Mouse (Mus musculus) small intestine, adult 2 months (tissue): ENCODE data around the gene Pde7b. TPM values are rescaled to one million over a fixed set of nuclear protein-coding genes. Genes with fewer than 3 reads are reported as not detected.
A peak's percentile ranks its signal among the peaks of the same experiment; 100 is the strongest.

ENCODE experiments used
- H3K27ac ChIP-seq: fragments of 200-500 bp; 2 replicates; pipeline ENCODE4 v1.5.1; 2012; ENCODE audit warnings: low read depth, low read length, control low read depth, inconsistent platforms; ENCODE audit not compliant: insufficient read depth
- H3K27me3 ChIP-seq: fragments of 200-500 bp; 2 replicates; pipeline ENCODE4 v1.6.1; 2012; ENCODE audit warnings: mild to moderate bottlenecking, moderate library complexity, low read length, inconsistent platforms; ENCODE audit not compliant: control insufficient read depth, insufficient read depth
- H3K36me3 ChIP-seq: fragments of 200-500 bp; 2 replicates; pipeline ENCODE4 v1.6.1; 2012; ENCODE audit warnings: mild to moderate bottlenecking, low read length, control low read depth, inconsistent platforms; ENCODE audit not compliant: control insufficient read depth, insufficient read depth
- H3K4me1 ChIP-seq: fragments of 200-500 bp; 2 replicates; pipeline ENCODE4 v1.6.1; 2012; ENCODE audit warnings: low read length, inconsistent platforms, mixed read lengths; ENCODE audit not compliant: control insufficient read depth, insufficient read depth, insufficient read length
- H3K4me3 ChIP-seq: fragments of 200-500 bp; 2 replicates; pipeline ENCODE4 v1.5.1; 2012; ENCODE audit warnings: low read depth, mild to moderate bottlenecking, control low read depth, inconsistent platforms, low read length, moderate library complexity
- CTCF ChIP-seq: fragments of 200-500 bp; IDR thresholded peaks from 2 replicates; pipeline ENCODE4 v1.5.1; 2012; ENCODE audit warnings: low read depth, mild to moderate bottlenecking, control low read depth, inconsistent platforms, low read length, moderate library complexity, mixed read lengths; ENCODE audit not compliant: insufficient replicate concordance, insufficient read length; ENCODE audit errors: extremely low read depth
- POLR2A ChIP-seq: fragments of 200-500 bp; IDR thresholded peaks from 2 replicates; pipeline ENCODE4 v1.6.1; 2012; ENCODE audit warnings: low read depth, mild to moderate bottlenecking, control low read depth, inconsistent platforms, low read length, moderate library complexity
- WGBS: fragments of 180-500 bp; shearing (Covaris S2); methylation state at CpG from one replicate; pipeline ENCODE4 v1.1.7; 2018; 5-methylcytosine and 5-hydroxymethylcytosine counted together
- polyA plus RNA-seq: library from polyadenylated mRNA; depleted of rRNA; stranded (reverse); fragments of >200 nt; gene quantifications from 2 replicates; pipeline ENCODE4 v1.2.3, GENCODE M21; 2012

Gene Pde7b
- polyA plus RNA-seq, 1 experiment: 2.7 TPM

DNA sequence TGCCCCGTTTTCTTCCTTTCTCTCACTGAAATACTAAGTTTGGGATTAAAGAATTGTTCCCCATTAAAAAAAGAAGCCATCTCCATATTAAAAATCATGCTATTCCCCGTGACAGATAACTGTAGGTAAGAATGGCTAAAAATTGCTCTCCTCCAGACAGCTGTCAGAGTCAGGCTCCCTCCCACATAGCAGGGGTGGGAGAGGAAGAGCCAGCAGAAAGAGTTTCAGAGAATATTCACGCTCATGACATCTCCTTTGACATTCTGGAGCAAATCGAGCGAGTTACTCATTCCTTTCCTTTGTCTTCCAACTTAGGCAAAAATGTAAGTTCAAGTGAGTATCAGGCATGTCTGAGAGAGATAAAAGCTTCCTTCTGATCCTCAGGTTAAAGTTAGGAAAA, 8.7 kb upstream of the Pde7b start:
- Histone ChIP-seq H3K27me3 (no peaks in the 10 kb centered on the region), H3K4me1 (0 out of 2 replicates have a peak, but pooled peaks cover 2% of the 10 kb centered on the region), H3K36me3 (no peaks in the 10 kb centered on the region), H3K27ac (no peak overlapping the region), H3K4me3 (no peak overlapping the region)
- WGBS: 85% methylated on average over 5 of the region's 5 CpGs
- TF ChIP-seq CTCF: no peak
- no peak for TF ChIP-seq POLR2A

DNA sequence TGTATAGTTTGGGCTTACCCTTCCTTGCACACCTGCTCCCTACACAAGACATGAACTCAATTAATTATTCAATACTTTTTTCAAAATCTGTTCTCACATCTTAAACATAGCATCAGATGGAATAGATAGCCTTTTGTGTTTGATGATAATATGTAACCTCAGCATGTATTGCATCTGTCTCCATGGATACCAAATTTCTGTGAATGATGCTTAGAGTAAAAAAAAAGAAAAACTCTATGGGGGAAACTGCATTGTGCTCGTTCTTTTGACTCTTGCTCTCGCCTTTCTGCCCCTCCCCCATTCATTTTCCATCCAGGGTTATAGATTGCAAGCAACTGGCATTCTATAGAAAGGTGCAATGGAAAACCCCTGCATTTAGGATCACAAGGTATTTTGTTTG, 7.3 kb upstream of the Pde7b start:
- WGBS: 59% methylated on average over 2 of the region's 2 CpGs
- no peaks in the 10 kb centered on the region for H3K4me1 ChIP-seq

DNA sequence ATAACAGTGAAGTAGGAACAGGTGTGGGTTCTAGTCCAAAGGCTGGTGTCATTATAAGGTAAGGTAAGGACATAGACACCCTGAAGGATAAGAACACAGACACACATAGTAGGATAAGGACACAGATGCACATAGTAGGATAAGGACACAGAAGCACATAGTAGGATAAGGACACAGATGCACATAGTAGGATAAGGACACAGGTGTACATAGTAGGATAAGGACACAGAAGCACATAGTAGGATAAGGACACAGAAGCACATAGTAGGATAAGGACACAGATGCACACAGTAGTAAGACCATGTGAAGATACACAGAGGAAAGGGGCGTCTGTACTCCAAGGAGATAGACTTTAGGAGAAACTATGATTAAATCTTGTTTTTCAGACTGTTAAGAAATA, 5.2 kb upstream of the Pde7b start:
- no peaks in the 10 kb centered on the region; the same call in 1 of the 2 replicates for H3K27me3 ChIP-seq
- H3K4me1 ChIP-seq: no peaks in the 10 kb centered on the region
- no peak overlapping the region for H3K27ac ChIP-seq
- no peaks in the 10 kb centered on the region for H3K36me3 ChIP-seq
- TF ChIP-seq CTCF: no peak
- TF ChIP-seq POLR2A: no peak
- WGBS: 78% methylated on average over 1 of the region's 1 CpGs
- H3K4me3 ChIP-seq: no peak overlapping the region

More for the DNA sequence above, 7.3 kb upstream of the Pde7b start:
- Histone ChIP-seq H3K27ac (no peak overlapping the region), H3K36me3 (no peaks in the 10 kb centered on the region), H3K4me3 (no peak overlapping the region), H3K27me3 (no peaks in the 10 kb centered on the region; the same call in 1 of the 2 replicates)
- TF ChIP-seq CTCF (no peak), POLR2A (no peak)

DNA sequence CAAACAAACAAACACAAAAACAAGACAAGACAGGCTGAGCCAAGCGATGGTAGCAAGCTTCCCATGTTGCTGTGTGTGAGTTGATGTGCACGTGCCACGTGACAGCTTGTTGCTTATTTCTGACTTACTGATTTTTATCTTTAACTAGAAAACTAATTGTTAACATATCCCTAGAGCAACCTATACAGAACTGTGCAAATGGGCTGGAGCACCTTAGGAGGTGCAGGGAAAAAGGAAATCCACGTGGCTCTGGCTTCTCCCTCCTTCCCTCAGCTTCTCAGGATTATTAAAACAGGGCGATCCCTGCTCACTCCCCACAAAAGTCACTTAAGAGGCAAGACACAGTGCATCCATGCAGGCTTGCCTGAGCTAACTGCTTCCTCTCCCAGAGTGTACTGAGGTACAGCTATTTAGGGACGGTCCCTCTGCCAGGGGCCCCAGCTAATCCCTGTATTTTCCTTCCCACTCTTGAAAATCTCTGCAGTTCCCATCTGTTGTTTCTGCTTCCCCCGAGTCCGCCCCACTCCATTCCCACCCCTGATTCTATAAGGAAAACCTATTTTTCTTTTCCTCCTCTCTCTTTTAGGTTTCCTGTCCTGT, 606 bp upstream of the Pde7b start:
- H3K4me1 ChIP-seq: no peaks in the 10 kb centered on the region; the same call in 1 of the 2 replicates
- TF ChIP-seq CTCF (no peak), POLR2A (no peak)
- 65% methylated on average over 8 of the region's 8 CpGs for WGBS
- no peak overlapping the region for H3K4me3 ChIP-seq
- no peaks in the 10 kb centered on the region; the same call in 1 of the 2 replicates for H3K27me3 ChIP-seq
- H3K36me3 ChIP-seq: no peaks in the 10 kb centered on the region
- H3K27ac ChIP-seq: no peak overlapping the region

DNA sequence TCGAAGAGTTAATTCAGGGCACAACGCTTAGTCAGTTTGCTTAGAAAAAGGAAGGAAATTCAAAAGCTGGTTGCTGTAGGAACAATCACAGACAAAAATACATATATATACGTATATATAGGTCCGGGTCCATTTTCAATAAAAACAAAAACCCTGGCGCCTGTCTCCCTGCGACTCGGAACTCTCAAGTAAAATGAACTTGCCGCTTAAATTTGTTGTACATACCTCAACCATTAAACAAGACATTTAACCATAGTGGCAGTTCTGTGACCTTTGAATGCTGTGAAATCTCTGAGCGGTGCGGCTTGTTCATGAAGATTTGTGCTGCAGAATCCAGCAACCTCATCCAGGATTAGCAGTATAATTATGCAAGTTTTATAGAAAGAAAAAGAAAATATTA, 427 bp downstream of the Pde7b start:
- no peak overlapping the region for H3K27ac ChIP-seq
- no peaks in the 10 kb centered on the region; the same call in 1 of the 2 replicates for H3K27me3 ChIP-seq
- H3K4me3 ChIP-seq: peak overlapping the region; percentile 57; the same call in 1 of the 2 replicates
- no peaks in the 10 kb centered on the region; the same call in 1 of the 2 replicates for H3K4me1 ChIP-seq
- WGBS: 9% methylated on average over 10 of the region's 10 CpGs
- H3K36me3 ChIP-seq: no peaks in the 10 kb centered on the region
- TF ChIP-seq CTCF (no peak), POLR2A (no peak)

DNA sequence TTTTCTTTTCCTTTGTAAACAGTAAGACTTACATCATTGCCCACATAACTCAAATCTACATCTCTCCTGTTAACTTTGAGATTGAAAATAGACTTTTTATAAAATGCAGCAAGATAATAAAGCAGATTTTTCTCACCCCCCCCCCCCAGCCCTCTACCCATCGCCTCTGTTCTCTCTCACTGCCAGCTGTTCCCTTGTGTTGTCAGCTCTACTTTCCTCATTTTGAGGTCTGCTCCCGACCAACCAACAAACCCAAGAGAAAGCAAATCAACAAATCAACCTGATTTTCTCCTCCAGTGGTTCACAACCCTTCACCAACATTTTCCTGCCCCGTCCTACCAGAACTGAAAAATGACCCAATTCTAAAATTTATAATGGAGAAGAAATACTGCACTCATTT, 916 bp downstream of the Pde7b start:
- whole genome bisulfite sequencing: 13% methylated on average over 3 of the region's 3 CpGs
- H3K36me3 ChIP-seq: no peaks in the 10 kb centered on the region
- no peak overlapping the region for H3K27ac ChIP-seq
- no peaks in the 10 kb centered on the region; the same call in 1 of the 2 replicates for H3K27me3 ChIP-seq
- TF ChIP-seq CTCF (no peak), POLR2A (no peak)
- H3K4me1 ChIP-seq: no peaks in the 10 kb centered on the region; the same call in 1 of the 2 replicates
- H3K4me3 ChIP-seq: peak overlapping the region; percentile 25; the same call in 1 of the 2 replicates

DNA sequence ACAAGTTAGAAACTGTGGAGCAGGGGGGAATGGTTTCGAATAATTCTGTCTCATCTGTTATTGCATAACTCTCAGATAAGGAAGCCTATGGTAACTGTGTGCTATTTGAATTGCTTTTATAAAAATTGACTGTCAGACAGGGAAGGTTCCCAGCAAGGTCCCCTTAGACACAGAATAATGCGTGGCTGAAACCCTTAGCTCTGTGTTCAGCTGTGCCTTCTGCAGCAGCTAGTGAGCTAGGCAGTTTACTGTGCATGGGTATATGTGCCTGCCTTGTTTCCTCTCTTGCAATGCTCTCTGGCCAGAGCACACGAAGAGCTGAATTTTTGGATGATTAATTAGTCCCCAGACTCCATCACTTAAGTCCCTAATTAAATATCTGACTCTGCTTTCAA, 1.4 kb downstream of the Pde7b start:
- no peaks in the 10 kb centered on the region; the same call in 1 of the 2 replicates for H3K27me3 ChIP-seq
- H3K27ac ChIP-seq: no peak overlapping the region
- H3K4me3 ChIP-seq: no peak overlapping the region
- TF ChIP-seq CTCF (no peak), POLR2A (no peak)
- H3K4me1 ChIP-seq: no peaks in the 10 kb centered on the region; the same call in 1 of the 2 replicates
- WGBS: 10% methylated on average over 3 of the region's 3 CpGs
- H3K36me3 ChIP-seq: no peaks in the 10 kb centered on the region
